Mouse (Mus musculus) hindbrain, embryonic 12.5 days (tissue): ENCODE measurements around the gene Gpr4. TPM values are rescaled to one million over a fixed set of nuclear protein-coding genes. Genes with fewer than 3 reads are reported as not detected.

ENCODE experiments used
- ATAC-seq: fragments of 200-750 bp; cut with Nextera tagmentation; 2 replicates; pipeline ENCODE4 v1.8.0; 2017; ENCODE audit warnings: moderate TSS enrichment; ENCODE audit not compliant: low FRiP score
- H3K27ac ChIP-seq: fragments of 300-500 bp; sonication (generic); 2 replicates; pipeline ENCODE4 v1.5.1; 2016; ENCODE audit warnings: mild to moderate bottlenecking
- H3K27me3 ChIP-seq: fragments of 300-500 bp; sonication (generic); 2 replicates; pipeline ENCODE4 v1.6.1; 2016; ENCODE audit warnings: mild to moderate bottlenecking
- H3K36me3 ChIP-seq: fragments of 300-500 bp; sonication (generic); 2 replicates; pipeline ENCODE4 v1.6.1; 2016; ENCODE audit warnings: mild to moderate bottlenecking
- H3K4me1 ChIP-seq: fragments of 300-500 bp; sonication (generic); 2 replicates; pipeline ENCODE4 v1.6.1; 2016
- H3K4me2 ChIP-seq: fragments of 300-500 bp; sonication (generic); replicated peaks from 2 replicates; pipeline ENCODE4 v1.6.1; 2016; ENCODE audit warnings: mild to moderate bottlenecking
- H3K4me3 ChIP-seq: fragments of 300-500 bp; sonication (generic); 2 replicates; pipeline ENCODE4 v1.5.1; 2016; ENCODE audit warnings: mild to moderate bottlenecking
- H3K9ac ChIP-seq: fragments of 300-500 bp; sonication (generic); 2 replicates; pipeline ENCODE4 v1.6.1; 2016; ENCODE audit warnings: mild to moderate bottlenecking, moderate library complexity
- H3K9me3 ChIP-seq: fragments of 300-500 bp; sonication (generic); replicated peaks from 2 replicates; pipeline ENCODE4 v1.6.1; 2016; ENCODE audit warnings: mild to moderate bottlenecking
- WGBS: fragments of 180-500 bp; shearing (Covaris S2); methylation state at CpG from one replicate; pipeline ENCODE4 v1.1.7; 2016; 5-methylcytosine and 5-hydroxymethylcytosine counted together
- polyA plus RNA-seq: library from polyadenylated mRNA; unstranded; fragments of >200 nt; fragmentation: Nextera tagmentation; extraction: Ambion mirVana; gene quantifications from 2 replicates; pipeline ENCODE4 v1.2.1, GENCODE M21; 2016

Gene Gpr4
- polyA plus RNA-seq, 1 experiment from 2014 or later: 2.2 TPM

DNA sequence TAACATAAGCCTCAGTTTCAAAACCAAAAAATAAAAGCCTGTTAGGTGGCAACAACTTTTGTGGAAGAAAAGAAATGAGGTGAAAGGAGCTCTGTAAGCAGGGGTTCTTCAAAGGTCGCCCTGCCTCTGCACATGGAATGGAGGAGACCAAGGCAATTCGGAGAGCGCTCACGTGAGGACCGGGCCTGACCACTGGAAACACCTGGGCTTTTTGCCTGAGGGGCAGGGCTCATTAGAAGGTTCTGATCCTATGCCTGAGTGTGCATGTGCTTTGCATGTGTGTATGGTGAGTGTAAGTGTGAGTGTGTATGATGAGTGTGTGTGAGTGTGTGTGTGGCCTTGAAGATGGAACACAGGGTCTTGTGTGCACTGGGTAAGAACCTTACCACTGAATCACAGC lies 18.6 kb downstream of the Gpr4 start:
- H3K9me3 ChIP-seq: no peaks in the 10 kb centered on the region
- peaks cover 19% of the 10 kb centered on the region for H3K4me1 ChIP-seq
- H3K36me3 ChIP-seq: peaks cover 4% of the 10 kb centered on the region; the same call in 1 of the 2 replicates
- no peak for ATAC-seq
- no peak overlapping the region for H3K27ac ChIP-seq
- WGBS: 97% methylated on average over 5 of the region's 5 CpGs
- H3K9ac ChIP-seq: no peak overlapping the region
- H3K4me2 ChIP-seq: no peak overlapping the region
- H3K4me3 ChIP-seq: no peak overlapping the region
- no peaks in the 10 kb centered on the region for H3K27me3 ChIP-seq

DNA sequence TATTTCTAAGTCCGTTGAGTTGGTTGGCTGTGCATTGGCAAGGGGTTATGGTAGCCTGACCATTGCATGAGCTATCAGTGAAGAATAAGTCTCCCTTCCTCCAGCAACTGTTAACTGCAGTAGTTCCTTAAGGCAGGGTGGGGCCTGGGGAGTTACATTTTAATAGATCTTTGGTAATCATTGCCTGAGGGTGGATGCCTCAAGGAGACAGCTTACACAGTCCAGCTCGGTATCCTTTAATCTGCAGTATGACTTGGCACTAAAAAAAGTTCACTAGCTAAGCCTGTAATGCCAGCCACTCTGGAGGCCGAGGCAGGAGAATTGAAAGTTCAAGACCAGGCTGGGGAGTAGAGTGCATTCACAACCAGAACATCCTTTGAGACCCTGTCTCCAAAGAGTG lies 19.5 kb downstream of the Gpr4 start:
- H3K4me3 ChIP-seq: no peak overlapping the region
- H3K36me3 ChIP-seq: peaks cover 4% of the 10 kb centered on the region; the same call in 1 of the 2 replicates
- H3K4me2 ChIP-seq: no peak overlapping the region
- no peak overlapping the region for H3K9ac ChIP-seq
- ATAC-seq: no peak
- no peak overlapping the region for H3K27ac ChIP-seq
- H3K4me1 ChIP-seq: peaks cover 16% of the 10 kb centered on the region
- no peaks in the 10 kb centered on the region for H3K9me3 ChIP-seq
- H3K27me3 ChIP-seq: no peaks in the 10 kb centered on the region
- WGBS: 95% methylated on average over 3 of the region's 3 CpGs

DNA sequence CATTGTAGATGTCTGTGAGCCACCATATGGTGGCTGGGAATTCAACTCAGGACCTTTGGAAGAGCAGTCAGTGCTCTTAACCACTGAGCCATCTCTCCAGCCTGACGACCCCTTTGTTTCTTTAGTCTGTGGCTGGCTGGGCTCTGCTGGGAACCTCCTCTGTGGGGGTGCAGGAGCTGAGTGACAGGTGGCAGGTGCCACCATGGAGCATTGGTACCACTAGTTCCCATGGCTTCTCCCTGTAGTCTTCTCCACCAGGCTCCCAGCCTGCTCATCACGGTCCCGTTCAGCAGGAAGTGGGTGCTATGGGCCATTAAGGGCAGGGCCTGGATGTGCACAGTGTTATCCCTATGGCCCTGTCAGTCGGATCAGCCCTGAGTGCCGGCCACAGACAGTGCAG lies 22.3 kb downstream of the Gpr4 start:
- peaks cover 11% of the 10 kb centered on the region for H3K4me1 ChIP-seq
- H3K36me3 ChIP-seq: peaks cover 4% of the 10 kb centered on the region; the same call in 1 of the 2 replicates
- no peak for ATAC-seq
- H3K9me3 ChIP-seq: no peaks in the 10 kb centered on the region
- no peak overlapping the region for H3K4me3 ChIP-seq
- H3K27ac ChIP-seq: no peak overlapping the region
- no peak overlapping the region for H3K4me2 ChIP-seq
- 80% methylated on average over 5 of the region's 5 CpGs for WGBS
- H3K27me3 ChIP-seq: no peaks in the 10 kb centered on the region
- no peak overlapping the region for H3K9ac ChIP-seq

DNA sequence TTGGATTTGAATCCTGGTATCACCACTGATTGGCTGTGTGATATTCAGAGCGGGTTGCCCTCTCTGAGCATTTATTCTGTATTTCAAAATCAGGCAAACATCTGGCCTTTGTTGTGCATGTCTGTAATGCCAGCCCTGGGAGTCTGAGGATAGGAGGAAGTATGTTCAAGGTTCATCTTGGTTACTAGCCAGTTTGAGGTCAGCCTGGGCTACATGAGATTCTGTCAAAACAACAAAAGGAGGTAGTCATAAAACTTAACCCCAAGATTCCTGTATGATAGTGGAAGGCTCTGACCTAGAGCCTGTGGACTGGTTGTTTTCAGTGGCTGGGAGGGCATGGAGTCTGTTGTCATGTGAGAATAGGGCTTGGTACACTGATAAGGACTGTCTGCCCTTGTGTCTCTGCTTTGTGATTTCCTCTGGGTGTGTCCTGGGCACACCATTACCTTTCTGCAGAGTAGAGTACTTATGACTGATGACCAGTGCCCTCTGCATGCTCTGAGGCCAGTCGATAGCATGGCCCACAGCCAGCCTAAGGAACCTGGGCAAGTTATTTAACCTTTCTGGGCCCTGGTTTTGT lies 22.8 kb downstream of the Gpr4 start:
- Histone ChIP-seq H3K36me3 (peaks cover 4% of the 10 kb centered on the region; the same call in 1 of the 2 replicates), H3K4me1 (peaks cover 10% of the 10 kb centered on the region), H3K27me3 (no peaks in the 10 kb centered on the region), H3K9ac (no peak overlapping the region), H3K9me3 (no peaks in the 10 kb centered on the region), H3K4me3 (no peak overlapping the region), H3K4me2 (no peak overlapping the region), H3K27ac (no peak overlapping the region)
- ATAC-seq: no peak
- WGBS: 94% methylated on average over 2 of the region's 2 CpGs

DNA sequence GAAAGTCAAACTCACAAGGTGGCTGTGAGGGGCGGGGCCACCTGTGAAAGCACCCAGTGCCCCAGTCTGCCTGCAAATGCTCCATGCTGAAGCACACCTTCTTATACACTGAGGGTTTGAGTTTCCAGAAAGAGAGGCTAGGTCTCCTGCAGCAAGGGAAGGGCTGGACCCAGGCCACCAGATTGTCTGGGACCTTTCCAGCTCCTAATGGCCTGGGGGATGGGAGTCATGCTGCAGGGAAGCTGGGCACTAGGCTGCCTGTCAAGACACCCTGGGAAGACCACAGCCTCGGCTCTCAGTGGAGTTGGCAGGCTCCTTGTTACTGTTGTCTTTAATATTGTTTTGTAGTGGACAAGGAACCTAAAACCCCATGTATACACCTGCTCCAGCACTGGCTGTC lies 24.1 kb downstream of the Gpr4 start:
- Histone ChIP-seq H3K4me1 (peaks cover 10% of the 10 kb centered on the region), H3K9me3 (no peaks in the 10 kb centered on the region), H3K27me3 (no peaks in the 10 kb centered on the region), H3K4me3 (no peak overlapping the region), H3K36me3 (peaks cover 4% of the 10 kb centered on the region; the same call in 1 of the 2 replicates), H3K27ac (no peak overlapping the region), H3K9ac (peak overlapping the region; percentile 8; the same call in 1 of the 2 replicates), H3K4me2 (no peak overlapping the region)
- ATAC-seq: no peak
- WGBS: 83% methylated on average over 2 of the region's 2 CpGs

DNA sequence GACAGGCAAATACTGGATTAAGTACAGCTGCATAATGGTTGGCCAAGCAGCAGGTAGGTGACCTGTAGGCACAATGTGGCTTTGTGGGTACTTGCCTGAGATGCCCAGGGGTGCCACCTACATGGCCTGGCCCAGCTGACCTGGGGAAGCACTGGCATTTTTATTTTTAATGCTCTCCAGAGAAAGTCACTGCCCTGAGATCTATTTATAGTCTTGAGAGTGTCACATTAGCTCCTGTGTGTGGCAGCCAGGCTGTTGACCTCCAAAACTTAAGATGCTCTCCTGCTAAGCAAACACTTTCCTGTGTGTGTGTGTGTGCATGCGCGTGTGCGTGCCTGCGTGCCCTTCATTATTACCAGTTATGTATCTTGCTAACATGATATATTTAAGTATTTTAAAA lies 26.0 kb downstream of the Gpr4 start:
- Histone ChIP-seq H3K9me3 (no peaks in the 10 kb centered on the region), H3K4me3 (no peak overlapping the region), H3K36me3 (no peaks in the 10 kb centered on the region), H3K4me2 (no peak overlapping the region), H3K27me3 (no peaks in the 10 kb centered on the region), H3K4me1 (peaks cover 10% of the 10 kb centered on the region), H3K27ac (no peak overlapping the region), H3K9ac (no peak overlapping the region)
- 94% methylated on average over 4 of the region's 4 CpGs for WGBS
- no peak for ATAC-seq

DNA sequence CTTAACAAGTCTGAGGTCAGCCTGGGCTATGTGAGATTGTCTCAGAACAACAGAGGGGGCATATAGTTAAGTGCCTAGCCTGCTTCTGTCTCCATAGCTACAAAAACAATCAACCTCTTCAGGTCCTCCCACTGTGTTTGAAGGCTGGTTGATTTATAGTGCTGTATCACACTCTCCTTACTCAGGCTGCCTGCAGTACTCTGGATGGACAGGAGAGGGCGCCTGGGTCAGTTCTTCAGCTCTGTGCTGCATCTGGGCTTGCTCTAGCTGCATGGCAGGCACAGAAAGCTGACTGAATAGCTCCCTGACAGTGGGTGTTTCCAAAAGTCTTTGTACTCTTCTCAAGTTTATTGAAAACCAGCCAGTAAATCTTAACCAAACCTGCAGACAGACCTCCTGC lies 27.1 kb downstream of the Gpr4 start:
- peak; percentile 86 for ATAC-seq
- Histone ChIP-seq H3K9ac (no peak overlapping the region), H3K27ac (no peak overlapping the region), H3K4me3 (no peak overlapping the region), H3K27me3 (no peaks in the 10 kb centered on the region), H3K9me3 (no peaks in the 10 kb centered on the region), H3K36me3 (no peaks in the 10 kb centered on the region), H3K4me2 (no peak overlapping the region), H3K4me1 (peaks cover 15% of the 10 kb centered on the region)
- 0% methylated on average over 1 of the region's 1 CpGs for WGBS

DNA sequence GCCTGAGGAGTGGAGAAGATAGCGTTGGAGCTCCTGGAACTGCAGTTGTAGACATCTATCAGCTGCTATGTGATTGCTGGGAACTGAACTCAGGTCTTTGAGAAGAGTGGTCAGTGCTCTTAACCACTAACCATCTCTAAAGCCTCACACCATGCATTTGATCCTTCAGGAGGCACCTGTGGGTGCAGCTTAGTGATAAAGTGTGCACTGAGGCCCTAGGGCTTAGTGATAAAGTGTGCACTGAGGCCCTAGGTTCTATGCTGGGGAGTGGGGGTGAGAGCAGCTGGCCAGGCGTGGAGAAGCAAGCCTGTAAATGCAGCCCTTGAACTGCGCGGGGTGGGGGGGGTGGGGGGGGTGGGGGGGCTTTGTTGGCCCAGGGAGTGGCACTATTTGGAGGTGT lies 27.6 kb downstream of the Gpr4 start:
- Histone ChIP-seq H3K4me3 (no peak overlapping the region), H3K27ac (no peak overlapping the region), H3K9me3 (no peaks in the 10 kb centered on the region), H3K9ac (no peak overlapping the region), H3K4me2 (no peak overlapping the region), H3K4me1 (peaks cover 15% of the 10 kb centered on the region), H3K27me3 (no peaks in the 10 kb centered on the region), H3K36me3 (peaks cover 4% of the 10 kb centered on the region)
- 80% methylated on average over 1 of the region's 4 CpGs for WGBS
- ATAC-seq: 0 out of 2 replicates have a peak, but pooled peaks have one; percentile 26

DNA sequence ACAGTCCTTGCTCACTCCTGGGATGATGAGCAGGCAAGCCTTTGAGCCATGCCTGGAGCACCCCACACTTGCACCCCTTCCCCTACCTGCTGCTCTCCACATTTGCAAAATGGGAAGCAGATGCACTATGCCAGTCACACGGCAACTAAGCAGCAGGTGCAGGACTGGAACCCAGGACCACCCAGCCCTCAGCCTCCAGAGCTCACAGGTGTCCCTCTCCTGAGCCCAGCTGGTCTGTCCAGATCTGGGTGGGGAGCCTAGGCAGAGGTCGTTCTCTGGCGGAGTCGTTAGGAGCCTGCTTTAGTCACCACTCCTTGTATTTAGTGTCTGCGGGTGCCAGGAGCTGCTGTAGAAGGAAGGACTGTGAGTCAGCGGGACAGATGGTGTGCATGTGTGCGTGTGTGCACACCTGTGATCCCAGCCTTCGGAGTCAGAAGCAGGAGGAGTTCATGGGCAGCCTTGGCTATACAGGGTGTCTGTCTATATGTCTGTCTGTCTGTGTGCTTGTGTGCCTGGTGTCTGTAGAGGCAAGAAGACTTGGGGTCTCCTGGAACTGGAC lies 28.6 kb downstream of the Gpr4 start:
- H3K9ac ChIP-seq: no peak overlapping the region
- H3K27ac ChIP-seq: no peak overlapping the region
- peaks cover 15% of the 10 kb centered on the region for H3K4me1 ChIP-seq
- no peak overlapping the region for H3K4me2 ChIP-seq
- WGBS: 92% methylated on average over 8 of the region's 8 CpGs
- H3K4me3 ChIP-seq: no peak overlapping the region
- peaks cover 14% of the 10 kb centered on the region for H3K36me3 ChIP-seq
- no peaks in the 10 kb centered on the region for H3K9me3 ChIP-seq
- no peaks in the 10 kb centered on the region for H3K27me3 ChIP-seq
- no peak for ATAC-seq

DNA sequence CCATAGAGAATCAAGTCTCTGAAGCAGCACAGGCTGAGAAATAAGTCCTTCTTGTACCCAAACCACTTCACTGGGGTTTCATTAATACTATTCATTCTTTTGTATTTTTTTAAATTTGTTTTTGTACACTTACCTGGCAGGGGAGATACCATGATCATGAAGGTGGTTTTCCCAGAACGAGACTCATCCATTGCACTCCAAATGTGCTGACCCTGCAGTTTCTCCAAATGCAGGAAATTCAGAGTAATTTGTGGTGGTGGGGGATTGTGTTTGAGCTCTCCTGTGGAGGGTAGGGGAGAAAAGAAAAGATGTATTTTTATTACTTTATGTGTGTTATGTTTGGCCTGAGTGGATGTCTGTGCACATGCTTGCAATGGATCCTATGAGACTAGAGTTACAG lies 29.7 kb downstream of the Gpr4 start:
- H3K4me2 ChIP-seq: no peak overlapping the region
- H3K27ac ChIP-seq: no peak overlapping the region
- H3K4me3 ChIP-seq: no peak overlapping the region
- H3K36me3 ChIP-seq: peaks cover 23% of the 10 kb centered on the region
- WGBS: 89% methylated on average over 1 of the region's 1 CpGs
- H3K4me1 ChIP-seq: peaks cover 15% of the 10 kb centered on the region
- no peaks in the 10 kb centered on the region for H3K9me3 ChIP-seq
- no peaks in the 10 kb centered on the region for H3K27me3 ChIP-seq
- no peak for ATAC-seq
- no peak overlapping the region for H3K9ac ChIP-seq

DNA sequence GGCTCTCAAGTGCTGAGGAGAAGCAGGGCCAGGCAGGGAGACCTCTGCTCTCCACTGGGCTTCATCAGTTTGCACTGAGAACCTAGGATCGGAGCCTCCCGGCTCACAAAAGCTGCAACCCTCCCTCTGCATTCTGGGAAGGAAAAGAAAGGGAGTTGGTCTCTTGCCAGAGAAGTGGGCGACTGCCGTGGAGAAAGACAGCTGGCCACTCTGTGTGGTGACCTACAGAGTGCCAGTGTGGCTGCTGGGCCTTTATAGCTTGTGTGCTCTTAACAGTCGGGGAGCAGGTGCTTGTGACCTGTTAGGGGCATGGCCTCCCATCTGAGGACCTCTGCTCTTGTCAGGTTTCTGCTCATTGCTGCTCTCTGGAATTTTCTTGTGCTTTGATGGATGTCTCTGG lies 31.5 kb downstream of the Gpr4 start:
- Histone ChIP-seq H3K9ac (no peak overlapping the region), H3K4me3 (no peak overlapping the region), H3K9me3 (no peaks in the 10 kb centered on the region), H3K36me3 (peaks cover 31% of the 10 kb centered on the region), H3K27me3 (no peaks in the 10 kb centered on the region), H3K4me1 (peaks cover 15% of the 10 kb centered on the region), H3K4me2 (no peak overlapping the region), H3K27ac (no peak overlapping the region)
- ATAC-seq: no peak
- WGBS: 80% methylated on average over 5 of the region's 5 CpGs

DNA sequence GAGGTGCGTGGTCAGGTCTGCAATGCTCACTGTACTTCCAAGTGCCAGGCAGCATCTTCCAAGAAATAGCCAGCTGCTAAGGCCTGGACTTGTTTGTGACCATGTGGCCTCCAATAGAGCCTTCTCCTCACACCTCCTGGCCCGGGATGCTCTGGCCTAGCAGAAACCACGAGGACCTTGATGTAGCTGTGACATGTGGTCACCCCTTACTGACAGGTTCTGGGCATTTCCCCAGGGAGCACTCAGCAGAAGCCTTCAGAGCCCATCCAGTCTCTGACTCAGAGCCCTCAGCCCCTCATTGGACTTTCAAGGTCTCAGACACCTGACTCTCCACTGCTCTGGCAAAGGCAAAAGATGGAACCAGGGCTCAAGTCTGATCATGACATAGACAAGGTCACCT lies 32.7 kb downstream of the Gpr4 start:
- H3K27me3 ChIP-seq: no peaks in the 10 kb centered on the region
- no peaks in the 10 kb centered on the region for H3K9me3 ChIP-seq
- peaks cover 31% of the 10 kb centered on the region for H3K36me3 ChIP-seq
- no peak overlapping the region for H3K9ac ChIP-seq
- no peak overlapping the region for H3K4me3 ChIP-seq
- no peak overlapping the region for H3K4me2 ChIP-seq
- H3K4me1 ChIP-seq: 0 out of 2 replicates have a peak, but pooled peaks cover 4% of the 10 kb centered on the region
- no peak overlapping the region for H3K27ac ChIP-seq
- no peak for ATAC-seq
- 88% methylated on average over 3 of the region's 3 CpGs for WGBS

DNA sequence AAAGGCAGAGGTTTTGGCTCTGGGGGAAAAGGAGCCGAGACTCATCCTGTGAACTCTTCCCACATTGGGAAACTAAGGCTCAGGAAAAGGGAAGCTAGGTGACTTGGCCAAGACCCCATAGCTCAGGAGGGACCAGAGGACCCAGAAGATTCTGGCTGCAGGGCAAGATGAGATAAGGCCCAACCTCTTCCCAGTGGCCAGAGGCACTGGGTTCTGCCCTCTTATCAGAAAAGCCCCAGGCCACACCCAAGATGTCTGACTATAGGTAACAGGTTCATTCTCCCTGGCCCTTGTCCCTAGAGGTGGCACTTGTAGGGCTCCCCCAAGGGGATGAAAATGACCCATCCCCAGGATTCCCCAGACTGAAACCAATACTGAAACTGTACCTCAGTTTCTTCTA lies 34.5 kb downstream of the Gpr4 start:
- Histone ChIP-seq H3K9ac (no peak overlapping the region), H3K36me3 (peaks cover 31% of the 10 kb centered on the region), H3K4me1 (0 out of 2 replicates have a peak, but pooled peaks cover 4% of the 10 kb centered on the region), H3K27me3 (no peaks in the 10 kb centered on the region), H3K9me3 (no peaks in the 10 kb centered on the region), H3K27ac (no peak overlapping the region), H3K4me2 (no peak overlapping the region), H3K4me3 (no peak overlapping the region)
- 92% methylated on average over 1 of the region's 1 CpGs for WGBS
- ATAC-seq: no peak
